Mouse (Mus musculus): Measurements from ENCODE around the gene Cpn1.

DNA sequence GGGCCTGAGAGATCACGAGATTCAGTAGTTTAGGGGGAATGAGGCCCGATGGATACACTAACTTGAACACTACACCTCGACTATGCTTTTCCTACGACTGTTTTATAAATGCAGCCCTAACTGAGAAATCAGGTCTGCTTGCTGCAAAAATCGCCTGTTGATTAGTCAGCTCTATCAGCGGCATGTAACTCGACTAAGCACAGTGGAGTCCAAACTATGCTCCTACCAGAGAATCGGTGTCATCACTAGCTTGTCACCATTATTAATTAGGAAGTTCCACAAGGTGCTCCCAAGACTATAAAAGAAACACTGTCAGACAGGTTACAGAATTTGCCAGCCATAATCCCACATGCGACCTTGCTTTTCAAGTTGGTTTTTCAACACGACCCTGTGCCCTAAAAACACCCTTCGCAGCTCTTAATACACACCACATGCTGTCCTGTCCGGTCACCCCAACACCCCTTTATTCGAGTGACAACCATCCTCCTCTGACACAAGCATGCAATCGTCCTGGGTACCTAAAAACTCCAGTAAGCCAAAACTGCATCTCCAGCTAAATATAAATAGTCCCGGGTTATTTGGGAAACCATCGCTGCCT is 47.1 kb downstream of the Cpn1 start:
- no peak for TF ChIP-seq JUN (IDR thresholded peaks at IDR 0.05; ENCODE audit: insufficient read depth, low read depth, low read length)
- TF ChIP-seq EP300 (IDR thresholded peaks at IDR 0.05; ENCODE audit: low read length), result no peak
- no peak for TF ChIP-seq ZNF384 (IDR thresholded peaks at IDR 0.05; ENCODE audit: low read depth, low read length)
- TF ChIP-seq CTCF (conservative IDR thresholded peaks at IDR 0.05 in 1 of 2, IDR thresholded peaks at IDR 0.05 in 1 of 2; ENCODE audit: low read depth in 2 of 2, low read length in 2 of 2), result no peak
- no peak for TF ChIP-seq MAFK (IDR thresholded peaks at IDR 0.05; ENCODE audit: insufficient replicate concordance, low read length)
- TF ChIP-seq USF1 (IDR thresholded peaks at IDR 0.05; ENCODE audit: low read depth, low read length), result no peak

Measured in CH12.LX (cell line).